8 mouse cellular contexts compared by ENCODE assay signal in genomic region chr3:56181991-56182370, GRCm38 (mm10). TPM values are rescaled to one million over a fixed set of nuclear protein-coding genes. Genes with fewer than 3 reads are reported as not detected.
DNase-seq lines count a peak whose midpoint lies in the region; ATAC-seq and TF ChIP-seq lines count a peak whose summit lies in the region.

No protein-coding gene starts in this region.

- H3K27me3 ChIP-seq in heart, embryonic 10.5 days (ENCODE audit: insufficient read depth, poor library complexity, severe bottlenecking): 0 out of 2 replicates have a peak, but pooled peaks cover 3% of the 10 kb centered on the region
- H3K27me3 ChIP-seq in forebrain, embryonic 15.5 days: no peaks in the 10 kb centered on the region
- peaks cover 30% of the 10 kb centered on the region for H3K27me3 ChIP-seq in liver, embryonic 16.5 days (ENCODE audit: control insufficient read depth, insufficient read depth, low read depth, low read length)

- peak overlapping the region; percentile 91 for H3K4me3 ChIP-seq in heart, embryonic 10.5 days
- peak overlapping the region; percentile 24 to 75; a peak in 2 of 4 replicates for H3K4me3 ChIP-seq in ES-E14 (ENCODE audit: insufficient read depth in 1 of 2, low read depth in 1 of 2, low read length in 2 of 2, poor library complexity in 1 of 2, severe bottlenecking in 1 of 2)
- peak overlapping the region; percentile 99 for H3K4me3 ChIP-seq in forebrain, embryonic 15.5 days
- H3K4me3 ChIP-seq in liver, embryonic 16.5 days (ENCODE audit: low read depth, low read length): peak overlapping the region; percentile 75

- H3K4me1 ChIP-seq in heart, embryonic 10.5 days: 0 out of 2 replicates have a peak, but pooled peaks cover 8% of the 10 kb centered on the region
- H3K4me1 ChIP-seq in ES-E14 (ENCODE audit: control insufficient read depth in 2 of 2, insufficient read depth in 2 of 2, low read length in 2 of 2, poor library complexity in 1 of 2): no peaks in the 10 kb centered on the region
- peaks cover 15% of the 10 kb centered on the region for H3K4me1 ChIP-seq in forebrain, embryonic 15.5 days
- H3K4me1 ChIP-seq in liver, embryonic 16.5 days (ENCODE audit: control insufficient read depth, low read depth, low read length): no peaks in the 10 kb centered on the region; the same call in none of the 2 replicates

- no peak for ATAC-seq in forebrain, embryonic 15.5 days (replicated peaks)
- ATAC-seq in liver, embryonic 16.5 days (ENCODE audit: low read depth): no peak

- peak overlapping the region; percentile 92 for H3K4me2 ChIP-seq in forebrain, embryonic 15.5 days (replicated peaks)
- peak overlapping the region; percentile 73 for H3K4me2 ChIP-seq in liver, embryonic 16.5 days (ENCODE audit: low read depth, low read length)

- no peaks in the 10 kb centered on the region for H3K36me3 ChIP-seq in heart, embryonic 10.5 days
- H3K36me3 ChIP-seq in ES-E14 (ENCODE audit: control insufficient read depth, insufficient read depth, low read length, poor library complexity, severe bottlenecking): no peaks in the 10 kb centered on the region
- no peaks in the 10 kb centered on the region for H3K36me3 ChIP-seq in forebrain, embryonic 15.5 days
- H3K36me3 ChIP-seq in liver, embryonic 16.5 days (ENCODE audit: control insufficient read depth, insufficient read depth): no peaks in the 10 kb centered on the region

- DNase-seq in heart, embryonic 10.5 days (ENCODE audit: low spot score): no peak
- DNase-seq in heart, postnatal 25 days (ENCODE audit: low spot score): no peak
- no peak for DNase-seq in ES-E14 (ENCODE audit: low read depth, low spot score)
- DNase-seq in cerebellum, adult 9-10 months: no peak
- no peak for DNase-seq in cerebellum, adult 8-10 months
- DNase-seq in kidney, postnatal 14 days: no peak

- no peaks in the 10 kb centered on the region for H3K9me3 ChIP-seq in heart, embryonic 10.5 days
- no peaks in the 10 kb centered on the region for H3K9me3 ChIP-seq in ES-E14 (ENCODE audit: control insufficient read depth, insufficient read depth, low read depth, low read length)
- no peaks in the 10 kb centered on the region for H3K9me3 ChIP-seq in forebrain, embryonic 15.5 days
- no peaks in the 10 kb centered on the region for H3K9me3 ChIP-seq in liver, embryonic 16.5 days (replicated peaks; ENCODE audit: control insufficient read depth, low read length)

- in situ Hi-C loops in ES-E14 (cut with MboI; ENCODE audit: low sequenced_read_pairs in 2 of 2, unreplicated experiment in 2 of 2): no loop called here

- WGBS in heart, embryonic 10.5 days: 7% methylated on average over 4 of the region's 4 CpGs
- WGBS in forebrain, embryonic 15.5 days: 4% methylated on average over 4 of the region's 4 CpGs
- 14% methylated on average over 4 of the region's 4 CpGs for WGBS in liver, embryonic 16.5 days (ENCODE audit: insufficient replicate concordance)

- no peak overlapping the region for H3K27ac ChIP-seq in heart, embryonic 10.5 days
- no peak overlapping the region for H3K27ac ChIP-seq in ES-E14 (ENCODE audit: insufficient read depth, low read depth, low read length, poor library complexity, severe bottlenecking)
- peak overlapping the region; percentile 100 for H3K27ac ChIP-seq in forebrain, embryonic 15.5 days (replicated peaks)
- no peak overlapping the region for H3K27ac ChIP-seq in liver, embryonic 16.5 days (ENCODE audit: low read length)

- H3K9ac ChIP-seq in ES-E14 (ENCODE audit: insufficient read depth, low read depth, low read length, poor library complexity, severe bottlenecking): no peak overlapping the region
- peak overlapping the region; percentile 99 for H3K9ac ChIP-seq in forebrain, embryonic 15.5 days (replicated peaks)
- H3K9ac ChIP-seq in liver, embryonic 16.5 days (ENCODE audit: low read depth, low read length): no peak overlapping the region

- intact Hi-C loops in heart, postnatal 25 days (cut with DNase I): no loop called here

TF ChIP-seq in ES-E14, 5 proteins besides CTCF, POLR2A, EP300 and RAD21:
- TF ChIP-seq ZC3H11A (IDR thresholded peaks at IDR 0.05; ENCODE audit: borderline replicate concordance, low read depth, low read length) (no peak), MAFK (IDR thresholded peaks at IDR 0.05; ENCODE audit: insufficient read depth, low read depth, low read length) (no peak), HCFC1 (IDR thresholded peaks at IDR 0.05; ENCODE audit: borderline replicate concordance, insufficient read depth, low read length) (no peak), CHD2 (IDR thresholded peaks at IDR 0.05; ENCODE audit: low read depth, low read length) (no peak), ZNF384 (IDR thresholded peaks at IDR 0.05; ENCODE audit: low read depth, low read length) (no peak)

RNA-seq across cellular contexts. Expression of gene Nbea, which starts 1.5 kb away (rescaled TPM):
- 6.3 and 7.4 TPM in 2 replicates for polyA plus RNA-seq in heart, embryonic 10.5 days (2016; fragmentation: Nextera tagmentation; extraction: Ambion mirVana)
- total RNA-seq in heart, postnatal 25 days (2021): 10 to 100 TPM; 13.6 to 14.8 TPM
- 9.0 and 9.1 TPM in 2 replicates for total RNA-seq in ES-E14 (2012; rRNA removed)
- polyA plus RNA-seq in forebrain, embryonic 15.5 days (2015; fragmentation: Nextera tagmentation; extraction: Ambion mirVana): 56.0 and 59.7 TPM in 2 replicates
- 0.48 and 0.59 TPM in 2 replicates for polyA plus RNA-seq in liver, embryonic 16.5 days (2015; fragmentation: Nextera tagmentation; extraction: Ambion mirVana)
